Mouse (Mus musculus): ENCODE measurements around the gene Znrd1as.

Znrd1as gene

DNA sequence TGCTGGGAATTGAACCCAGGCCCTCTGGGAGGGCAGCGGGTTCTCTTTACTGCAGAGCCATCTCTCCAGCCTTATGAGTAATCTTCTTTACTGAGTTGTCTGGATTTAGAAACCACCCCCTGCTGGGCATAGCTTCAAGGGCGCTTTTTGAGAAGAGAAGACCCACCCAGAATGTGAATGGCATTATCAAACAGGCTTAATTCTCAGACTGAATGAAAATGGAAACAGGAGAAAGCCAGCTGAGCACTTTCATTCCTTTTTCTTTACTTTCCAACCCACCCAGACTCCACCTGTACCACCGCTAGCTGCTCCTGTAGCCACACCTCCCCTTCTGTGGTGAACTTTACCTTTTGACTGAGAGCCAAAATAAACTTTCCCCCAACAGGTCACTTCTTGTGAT lies 37.1 kb downstream of the Znrd1as start:
- no peak for DNase-seq (ENCODE audit: low read depth, low spot score)

DNA sequence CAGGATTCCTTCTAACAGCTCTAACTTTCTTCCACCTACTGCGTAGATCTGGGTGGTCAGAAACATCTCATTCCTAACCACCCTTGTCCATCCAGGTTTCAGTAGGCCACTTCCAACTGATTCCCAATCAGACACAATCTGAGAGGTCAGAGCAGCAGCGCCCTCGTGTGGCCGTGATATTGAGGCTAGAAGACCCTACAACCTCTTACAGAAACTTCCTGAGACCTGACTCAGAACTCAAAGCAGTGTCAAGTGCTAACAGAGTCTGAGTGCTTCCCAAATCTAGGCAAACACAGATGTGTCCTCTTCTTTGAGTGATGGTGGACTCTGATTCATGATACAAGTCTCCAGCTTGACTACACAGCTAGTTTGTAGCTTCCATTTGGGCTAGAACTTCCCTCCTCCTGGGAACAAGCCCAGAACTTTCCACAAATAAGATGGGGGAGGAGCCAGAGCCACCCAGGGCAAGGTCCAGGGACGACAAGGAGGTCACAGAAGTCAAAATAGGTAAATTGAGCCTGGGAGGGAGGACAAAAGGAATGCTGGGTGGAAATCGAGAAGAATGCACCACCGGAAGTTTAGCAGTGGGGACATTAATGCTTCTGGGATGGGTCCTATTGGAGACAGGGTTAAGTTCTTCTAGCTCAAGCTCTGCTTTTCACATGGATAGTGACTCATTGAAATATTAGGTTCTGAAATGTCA lies 38.8 kb downstream of the Znrd1as start:
- peak; percentile 5 for DNase-seq (ENCODE audit: low read depth, low spot score)

DNA sequence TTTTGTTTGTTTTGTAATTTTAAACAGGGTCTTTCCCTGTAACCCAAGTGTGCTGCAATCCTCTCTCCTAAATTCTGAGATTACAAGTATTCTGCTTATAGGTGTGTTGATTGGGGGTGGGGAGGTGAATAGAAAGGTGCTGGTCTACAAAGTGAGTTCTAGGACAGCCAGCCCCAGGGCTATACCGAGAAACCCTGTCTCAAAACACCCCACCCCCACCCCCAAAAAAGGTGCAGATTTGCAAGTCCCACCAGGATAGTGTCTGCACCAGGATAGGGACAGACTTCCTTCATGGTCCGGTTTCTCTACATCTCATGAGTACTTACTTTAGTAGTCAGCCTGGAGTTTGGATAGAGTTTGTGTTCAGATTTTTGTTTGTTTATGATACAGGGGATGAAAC lies 40.1 kb downstream of the Znrd1as start:
- DNase-seq (ENCODE audit: low read depth, low spot score), result no peak

DNA sequence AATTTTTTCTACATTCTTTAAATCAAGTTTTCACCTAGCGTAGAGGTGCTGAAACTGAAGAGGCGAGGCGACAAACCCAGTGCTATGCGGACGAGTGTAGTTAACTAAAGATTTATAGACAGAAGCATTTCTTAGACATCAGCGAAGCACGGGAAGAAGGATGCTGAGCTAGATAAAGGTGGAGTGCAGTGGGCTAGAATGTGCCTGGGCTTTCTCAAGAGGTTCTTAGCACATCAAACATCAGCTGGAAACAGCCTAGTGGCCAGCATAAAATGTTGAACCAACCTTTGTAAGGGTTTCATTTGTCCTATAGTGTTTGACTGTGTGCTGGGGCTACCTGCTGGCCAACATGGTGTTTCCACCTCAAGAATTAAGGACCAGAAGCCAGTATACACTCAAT lies 42.5 kb downstream of the Znrd1as start, which contains the start of gene Zfp57:
Gene Zfp57 (plus strand): TSS at position 301 of the 400 bp plus-strand sequence.
- no peak for DNase-seq (ENCODE audit: low read depth, low spot score)

DNA sequence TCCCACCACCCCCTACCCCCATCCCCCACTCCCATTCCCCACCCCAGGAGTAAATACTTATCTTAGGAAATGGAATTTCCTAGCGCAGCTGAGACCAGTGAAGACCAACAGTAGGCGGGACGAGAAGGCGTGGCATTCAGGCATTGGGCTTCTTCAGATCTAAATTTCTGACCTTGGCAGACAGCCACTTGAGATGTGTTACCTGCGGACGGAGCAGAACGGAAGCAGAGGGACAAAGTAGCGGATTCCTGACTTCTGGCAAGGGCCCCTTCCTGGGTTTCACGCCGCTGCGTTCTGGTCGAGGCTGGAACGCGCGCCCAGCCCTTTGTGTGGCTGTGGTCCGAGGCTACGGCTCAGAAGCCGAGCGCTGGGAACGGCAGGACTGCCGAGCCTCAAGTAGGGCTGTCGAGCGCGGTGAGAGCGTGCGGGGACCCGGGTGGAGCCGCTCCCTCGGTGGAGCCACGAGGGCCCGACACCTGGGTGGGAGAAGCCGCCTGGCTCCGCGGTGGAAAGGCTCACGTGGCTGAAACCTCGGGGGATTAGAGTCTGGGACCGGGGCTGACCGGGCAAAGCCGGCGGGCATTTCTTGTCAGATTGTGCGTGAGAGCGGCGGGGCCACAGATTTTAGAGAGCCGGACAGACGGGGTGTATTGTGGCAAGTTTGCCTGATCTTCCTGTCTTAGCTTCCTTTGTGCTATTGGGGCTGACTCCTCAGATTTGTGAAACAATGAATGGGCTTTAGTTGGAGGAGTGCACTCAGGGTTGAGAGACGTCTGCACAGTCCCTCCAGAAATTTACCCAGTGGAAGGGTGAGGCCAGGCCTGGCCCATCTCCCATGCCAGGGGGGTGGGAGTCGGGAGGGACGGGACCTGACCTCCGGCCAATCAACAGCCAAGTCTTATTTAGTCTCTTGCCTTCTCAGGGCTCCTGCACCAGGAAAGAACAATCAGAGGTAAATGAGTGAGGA lies 44.3 kb downstream of the Znrd1as start:
- DNase-seq (ENCODE audit: low read depth, low spot score), result no peak

DNA sequence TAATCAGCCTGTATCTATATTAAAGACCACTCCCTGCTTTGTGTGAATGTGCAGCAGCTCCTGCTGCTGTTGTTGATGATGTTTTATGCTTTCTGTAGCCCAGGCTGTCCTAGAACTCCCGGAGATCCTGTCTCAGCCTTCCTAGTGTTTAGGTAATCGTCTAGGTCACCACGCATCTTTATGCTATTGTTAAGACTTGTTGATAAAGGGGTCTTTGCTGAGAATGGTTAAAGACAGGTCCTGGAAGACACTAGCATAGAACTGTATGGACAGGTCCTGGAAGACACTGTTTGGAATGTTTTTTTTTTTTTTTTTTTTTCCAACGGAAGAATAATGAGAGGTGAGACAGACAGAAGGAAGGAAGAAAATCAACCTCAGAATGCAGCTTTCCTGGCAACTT lies 45.0 kb downstream of the Znrd1as start:
- no peak for DNase-seq (ENCODE audit: low read depth, low spot score)

DNA sequence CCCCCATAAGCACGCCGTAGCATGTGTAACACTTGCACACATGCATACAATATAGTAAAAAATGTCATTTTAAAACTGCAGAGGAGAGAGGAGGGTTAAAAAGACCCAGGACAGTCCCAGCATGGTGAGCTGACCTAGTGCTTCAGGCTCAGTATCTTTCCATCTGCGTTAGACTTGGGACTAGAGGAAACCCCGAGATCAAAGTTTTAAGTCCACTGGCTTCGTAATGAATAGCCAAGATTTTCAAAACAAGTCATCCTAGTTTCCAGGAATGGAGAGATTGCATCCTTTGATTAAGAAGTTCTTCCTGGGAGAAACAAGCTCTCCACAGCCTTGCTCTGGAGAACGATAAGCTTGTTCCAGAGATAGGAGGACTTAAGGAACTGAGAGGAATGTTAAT lies 49.8 kb downstream of the Znrd1as start:
- no peak for DNase-seq (ENCODE audit: low read depth, low spot score)

DNA sequence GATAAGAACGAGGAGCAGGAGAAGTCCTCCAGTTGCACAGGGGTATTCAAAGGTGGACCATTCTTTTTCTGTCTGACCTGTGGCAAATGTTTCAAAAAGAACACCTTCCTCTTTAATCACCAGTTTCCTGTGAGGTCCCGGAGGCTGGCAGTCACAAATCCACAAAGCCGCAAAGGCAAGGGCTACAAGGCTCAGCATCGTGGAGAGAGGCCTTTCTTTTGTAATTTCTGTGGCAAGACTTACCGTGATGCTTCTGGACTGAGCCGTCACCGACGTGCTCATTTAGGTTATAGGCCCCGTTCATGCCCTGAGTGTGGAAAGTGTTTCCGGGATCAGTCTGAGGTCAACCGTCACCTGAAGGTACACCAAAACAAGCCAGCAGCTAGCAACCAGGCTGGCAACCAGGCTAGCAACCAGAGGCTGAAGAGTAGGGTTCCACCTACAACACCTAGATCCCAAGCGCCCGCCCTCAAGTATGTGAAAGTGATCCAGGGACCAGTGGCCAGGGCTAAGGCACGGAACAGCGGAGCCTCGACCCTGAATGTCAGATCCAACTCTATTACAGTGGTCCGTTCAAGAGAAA lies 51.2 kb downstream of the Znrd1as start:
- no peak for DNase-seq (ENCODE audit: low read depth, low spot score)

DNA sequence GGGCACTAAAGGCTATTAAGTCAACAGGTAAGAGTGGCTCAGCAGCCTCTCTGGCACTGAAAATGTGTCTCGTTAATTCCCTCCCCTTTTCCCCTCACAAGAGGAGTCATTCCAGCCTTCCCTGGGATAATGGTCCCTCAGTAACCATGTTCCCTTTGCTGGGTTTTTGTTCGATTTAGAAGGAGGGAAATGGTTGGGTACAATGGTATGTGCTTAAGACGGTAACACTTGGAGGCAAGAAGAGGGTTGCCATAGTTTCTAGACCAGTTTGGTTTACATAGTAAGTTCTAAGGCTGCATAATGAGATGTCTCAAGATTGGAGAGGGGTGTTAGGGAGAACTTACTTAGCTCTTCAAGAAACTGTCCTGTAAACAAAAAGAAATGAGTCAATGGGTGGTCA lies 53.3 kb downstream of the Znrd1as start:
- no peak for DNase-seq (ENCODE audit: low read depth, low spot score)

DNA sequence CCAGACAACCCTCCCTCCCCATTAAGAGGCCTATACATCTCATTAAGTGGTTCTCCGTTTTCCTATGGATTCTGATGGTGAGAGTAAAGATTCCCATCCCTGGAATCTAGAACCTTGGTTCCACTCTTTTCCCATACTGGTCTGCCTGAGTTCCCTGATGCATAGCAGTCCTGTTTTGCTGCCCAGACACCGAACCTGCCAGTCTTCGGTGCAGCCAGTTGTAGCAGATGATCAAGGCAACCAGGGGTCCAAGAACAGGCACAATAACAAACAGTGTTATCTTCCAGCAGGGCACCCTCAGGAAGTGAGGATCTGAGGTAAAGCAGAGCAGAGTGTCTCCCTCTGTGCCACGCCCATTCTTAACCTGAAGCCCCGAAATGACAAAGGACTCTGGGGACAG lies 53.7 kb downstream of the Znrd1as start:
- DNase-seq (ENCODE audit: low read depth, low spot score), result no peak

Data from c-Kit-negative CD71-positive TER-119-positive erythroid progenitor cells, embryonic 14.5 days (primary cell).